ENCODE assay signal across 17 mouse cellular contexts in genomic region chr9:64067787-64068186, GRCm38 (mm10). TPM values are rescaled to one million over a fixed set of nuclear protein-coding genes. Genes with fewer than 3 reads are reported as not detected.
DNase-seq lines count a peak whose midpoint lies in the region; ATAC-seq and TF ChIP-seq lines count a peak whose summit lies in the region.
"Had no signal": no experiment of that assay in that cellular context is flagged by ENCODE, and none has a peak within 500 bp of the region (broad histone marks: within the 10 kb centered on the region; RNA-seq: fewer than 3 reads in every experiment).

No protein-coding gene starts in this region.

- H3K4me2 ChIP-seq in forebrain, postnatal 0 days (ENCODE audit: low read depth) = no peak overlapping the region
- H3K4me2 ChIP-seq in kidney, embryonic 14.5 days (replicated peaks; ENCODE audit: low read depth, low read length) = no peak overlapping the region
- H3K4me2 ChIP-seq in liver, embryonic 12.5 days = 0 out of 2 replicates have a peak overlapping the region, but pooled peaks have one; percentile 52

- no peak for ATAC-seq in forebrain, postnatal 0 days
- ATAC-seq in kidney, embryonic 14.5 days (ENCODE audit: low FRiP score, low TSS enrichment) = no peak
- no peak for ATAC-seq in liver, embryonic 12.5 days
- ATAC-seq: forebrain, embryonic 14.5 days; inflammation-experienced regulatory T-cells, adult 6 months had no signal

- no peak for TF ChIP-seq CTCF in forebrain, postnatal 0 days (IDR thresholded peaks at IDR 0.05; ENCODE audit: low read depth)
- TF ChIP-seq CTCF in C2C12 (IDR thresholded peaks at IDR 0.05; ENCODE audit: control insufficient read depth, insufficient read depth, insufficient read length) = no peak

- H3K27ac ChIP-seq in forebrain, embryonic 10.5 days = peak overlapping the region; percentile 89
- H3K27ac ChIP-seq in forebrain, postnatal 0 days (ENCODE audit: low read depth, low read length) = no peak overlapping the region
- H3K27ac ChIP-seq in kidney, embryonic 14.5 days (ENCODE audit: low read depth, low read length) = peak overlapping the region; percentile 93; the same call in 1 of the 2 replicates
- peak overlapping the region; percentile 91 for H3K27ac ChIP-seq in liver, embryonic 12.5 days

- H3ac ChIP-seq in C2C12 (ENCODE audit: control insufficient read depth, insufficient read length, low read depth) = no peak overlapping the region

- peaks cover 7% of the 10 kb centered on the region; the same call in 1 of the 2 replicates for H3K27me3 ChIP-seq in forebrain, embryonic 10.5 days (ENCODE audit: poor library complexity, severe bottlenecking)
- H3K27me3 ChIP-seq in forebrain, postnatal 0 days (ENCODE audit: insufficient read depth, low read length) = no peaks in the 10 kb centered on the region
- H3K27me3 ChIP-seq in kidney, embryonic 14.5 days (ENCODE audit: control insufficient read depth, insufficient read depth, low read length) = no peaks in the 10 kb centered on the region
- no peaks in the 10 kb centered on the region for H3K27me3 ChIP-seq in C2C12 (ENCODE audit: control insufficient read depth, insufficient read depth, insufficient read length)
- 0 out of 2 replicates have a peak, but pooled peaks cover 3% of the 10 kb centered on the region for H3K27me3 ChIP-seq in liver, embryonic 12.5 days (replicated peaks)
- H3K27me3 ChIP-seq: embryonic facial prominence, embryonic 13.5 days had no signal

- 89% methylated on average over 5 of the region's 5 CpGs for WGBS in forebrain, embryonic 10.5 days
- 86% methylated on average over 5 of the region's 5 CpGs for WGBS in forebrain, postnatal 0 days
- 79% methylated on average over 5 of the region's 5 CpGs for WGBS in kidney, embryonic 14.5 days
- WGBS in liver, embryonic 12.5 days (ENCODE audit: insufficient replicate concordance) = 89% methylated on average over 5 of the region's 5 CpGs

- H3K9ac ChIP-seq in forebrain, postnatal 0 days = no peak overlapping the region
- no peak overlapping the region; the same call in 1 of the 2 replicates for H3K9ac ChIP-seq in kidney, embryonic 14.5 days (ENCODE audit: low read depth, low read length)
- peak overlapping the region; percentile 61; the same call in 1 of the 2 replicates for H3K9ac ChIP-seq in liver, embryonic 12.5 days

- peaks cover 32% of the 10 kb centered on the region for H3K4me1 ChIP-seq in forebrain, embryonic 10.5 days
- 0 out of 2 replicates have a peak, but pooled peaks cover 2% of the 10 kb centered on the region for H3K4me1 ChIP-seq in forebrain, postnatal 0 days (ENCODE audit: insufficient read depth)
- peaks cover 23% of the 10 kb centered on the region for H3K4me1 ChIP-seq in kidney, embryonic 14.5 days (ENCODE audit: control insufficient read depth, insufficient read depth, low read length)
- H3K4me1 ChIP-seq in liver, embryonic 12.5 days = peaks cover 83% of the 10 kb centered on the region

- H3K79me2 ChIP-seq in C2C12 (ENCODE audit: control insufficient read depth, insufficient read depth) = no peaks in the 10 kb centered on the region

- H3K9me3 ChIP-seq in forebrain, embryonic 10.5 days = no peaks in the 10 kb centered on the region
- H3K9me3 ChIP-seq in forebrain, postnatal 0 days (ENCODE audit: low read length) = no peaks in the 10 kb centered on the region
- H3K9me3 ChIP-seq in kidney, embryonic 14.5 days (ENCODE audit: control insufficient read depth, low read length) = no peaks in the 10 kb centered on the region
- no peaks in the 10 kb centered on the region for H3K9me3 ChIP-seq in liver, embryonic 12.5 days (replicated peaks)
- H3K9me3 ChIP-seq: embryonic facial prominence, embryonic 13.5 days; megakaryocyte, embryonic 14.5 days had no signal

- no peak for DNase-seq in forebrain, embryonic 10.5 days (ENCODE audit: extremely low spot score, low spot score)
- no peak for DNase-seq in forebrain, postnatal 0 days
- no peak for DNase-seq in kidney, adult 11 months
- DNase-seq in right cerebral cortex, postnatal 4 days = no peak
- no peak for DNase-seq in urinary bladder, adult 2 months (ENCODE audit: low spot score)
- DNase-seq: cerebellum, postnatal 25 days; gastrocnemius, postnatal 25 days; thymus, adult 18-20 months had no signal

- H3K4me3 ChIP-seq in forebrain, embryonic 10.5 days = no peak overlapping the region
- no peak overlapping the region for H3K4me3 ChIP-seq in forebrain, postnatal 0 days (ENCODE audit: low read depth, low read length)
- H3K4me3 ChIP-seq in kidney, embryonic 14.5 days (ENCODE audit: low read length) = no peak overlapping the region
- H3K4me3 ChIP-seq in C2C12 (ENCODE audit: insufficient read depth, poor library complexity, severe bottlenecking) = no peak overlapping the region
- H3K4me3 ChIP-seq in liver, embryonic 12.5 days = no peak overlapping the region
- H3K4me3 ChIP-seq: embryonic facial prominence, embryonic 13.5 days; megakaryocyte, embryonic 14.5 days had no signal

- H3K79me3 ChIP-seq in C2C12 (ENCODE audit: low read depth) = no peaks in the 10 kb centered on the region

- H3K36me3 ChIP-seq in forebrain, embryonic 10.5 days (replicated peaks) = no peaks in the 10 kb centered on the region
- no peaks in the 10 kb centered on the region for H3K36me3 ChIP-seq in forebrain, postnatal 0 days (ENCODE audit: insufficient read depth)
- H3K36me3 ChIP-seq in kidney, embryonic 14.5 days (ENCODE audit: control insufficient read depth, insufficient read depth, low read length) = no peaks in the 10 kb centered on the region
- no peaks in the 10 kb centered on the region for H3K36me3 ChIP-seq in C2C12 (ENCODE audit: control insufficient read depth, insufficient read depth)
- H3K36me3 ChIP-seq in liver, embryonic 12.5 days = no peaks in the 10 kb centered on the region
- H3K36me3 ChIP-seq: embryonic facial prominence, embryonic 13.5 days had no signal

TF ChIP-seq in C2C12, 6 proteins besides CTCF, POLR2A, EP300 and RAD21:
- TF ChIP-seq MYOD1 (IDR thresholded peaks at IDR 0.05; ENCODE audit: control insufficient read depth, insufficient read length, low read depth) = peak; percentile 6
- no peak for TF ChIP-seq MAX (IDR thresholded peaks at IDR 0.05)

RNA-seq across cellular contexts. Expression of gene Smad6, which starts 45.9 kb away (rescaled TPM):
- 3.6 and 3.7 TPM in 2 replicates for polyA plus RNA-seq in forebrain, embryonic 10.5 days (2016; fragmentation: Nextera tagmentation; extraction: Ambion mirVana)
- 4.5 and 7.5 TPM in 2 replicates for total RNA-seq in forebrain, postnatal 0 days (2014; rRNA removed)
- 1.4 and 1.5 TPM in 2 replicates for polyA plus RNA-seq in forebrain, postnatal 0 days (2015; fragmentation: Nextera tagmentation; extraction: Ambion mirVana)
- 12.2 and 14.3 TPM in 2 replicates for polyA plus RNA-seq in kidney, embryonic 14.5 days (2014; fragmentation: Nextera tagmentation; extraction: Ambion mirVana)
- 15.4 TPM for polyA plus RNA-seq in C2C12 (2012; fragmentation: generic; extraction: Trizol)
- polyA plus RNA-seq in liver, embryonic 12.5 days (2016; fragmentation: Nextera tagmentation; extraction: Ambion mirVana) = 11.7 and 12.9 TPM in 2 replicates
- polyA plus RNA-seq in urinary bladder, adult 2 months (2012; rRNA removed) = 20.6 and 21.8 TPM in 2 replicates
- polyA plus RNA-seq: inflammation-experienced regulatory T-cells, adult 6 months had no signal

RNA-seq across cellular contexts. Expression of gene Lctl, which starts 49.2 kb away (rescaled TPM):
- 0.11 TPM in 1 of 2 replicates, not detected in the other for polyA plus RNA-seq in forebrain, embryonic 10.5 days (2016; fragmentation: Nextera tagmentation; extraction: Ambion mirVana)
- not detected in 2 replicates for total RNA-seq in forebrain, postnatal 0 days (2014; rRNA removed)
- not detected in 2 replicates for polyA plus RNA-seq in forebrain, postnatal 0 days (2015; fragmentation: Nextera tagmentation; extraction: Ambion mirVana)
- 0.16 and 0.19 TPM in 2 replicates for polyA plus RNA-seq in kidney, embryonic 14.5 days (2014; fragmentation: Nextera tagmentation; extraction: Ambion mirVana)
- 0.04 TPM for polyA plus RNA-seq in C2C12 (2012; fragmentation: generic; extraction: Trizol)
- polyA plus RNA-seq in liver, embryonic 12.5 days (2016; fragmentation: Nextera tagmentation; extraction: Ambion mirVana) = not detected in 2 replicates
- polyA plus RNA-seq in urinary bladder, adult 2 months (2012; rRNA removed) = 0.38 and 1.3 TPM in 2 replicates
- polyA plus RNA-seq: embryonic facial prominence, embryonic 13.5 days; forebrain, embryonic 14.5 days; inflammation-experienced regulatory T-cells, adult 6 months; limb, embryonic 11.5 days; spleen, adult 2 months had no signal
